Comparison of ENCODE assay signal across 12 mouse cellular contexts in genomic region chr8:84739401-84739742, GRCm38 (mm10). TPM values are rescaled to one million over a fixed set of nuclear protein-coding genes. Genes with fewer than 3 reads are reported as not detected.
DNase-seq lines count a peak whose midpoint lies in the region; ATAC-seq and TF ChIP-seq lines count a peak whose summit lies in the region.
"Had no signal": no experiment of that assay in that cellular context is flagged by ENCODE, and none has a peak within 500 bp of the region (broad histone marks: within the 10 kb centered on the region; RNA-seq: fewer than 3 reads in every experiment).

No protein-coding gene starts in this region.

- no peaks in the 10 kb centered on the region for H3K9me3 ChIP-seq in hindbrain, embryonic 13.5 days
- H3K9me3 ChIP-seq in stomach, embryonic 16.5 days (replicated peaks; ENCODE audit: control insufficient read depth, low read length), result no peaks in the 10 kb centered on the region

- peaks cover 49% of the 10 kb centered on the region for H3K4me1 ChIP-seq in heart, adult 2 months (ENCODE audit: control insufficient read depth, insufficient read depth, low read length)
- peaks cover 93% of the 10 kb centered on the region for H3K4me1 ChIP-seq in hindbrain, embryonic 13.5 days (replicated peaks)
- H3K4me1 ChIP-seq in stomach, embryonic 16.5 days (ENCODE audit: control insufficient read depth, insufficient read depth, low read length), result peaks cover 65% of the 10 kb centered on the region

- TF ChIP-seq POLR2A in heart, adult 2 months (IDR thresholded peaks at IDR 0.05; ENCODE audit: insufficient read depth, low read depth, low read length), result no peak

- no peak for DNase-seq in heart, adult 2 months
- no peak for DNase-seq in heart, adult 18-20 months
- peak; percentile 66 for DNase-seq in lung, postnatal 10 days
- no peak for DNase-seq in lung, postnatal 25 days (ENCODE audit: low spot score)
- DNase-seq in thymus, postnatal 10 days (ENCODE audit: low spot score in 2 of 2), result no peak
- DNase-seq in adrenal gland, postnatal 4 days (ENCODE audit: low spot score in 2 of 2), result no peak
- DNase-seq: adrenal gland, adult 8-10 months; cerebellum, adult 9-10 months; liver had no signal

- H3K27me3 ChIP-seq in heart, adult 2 months (ENCODE audit: control insufficient read depth, insufficient read depth, low read length), result no peaks in the 10 kb centered on the region
- H3K27me3 ChIP-seq in hindbrain, embryonic 13.5 days, result peaks cover 100% of the 10 kb centered on the region
- H3K27me3 ChIP-seq in stomach, embryonic 16.5 days (ENCODE audit: control insufficient read depth, insufficient read depth, low read length), result no peaks in the 10 kb centered on the region

- no peak overlapping the region; the same call in 1 of the 2 replicates for H3K9ac ChIP-seq in heart, adult 2 months (ENCODE audit: low read depth, low read length)
- peak overlapping the region; percentile 1; the same call in 1 of the 2 replicates for H3K9ac ChIP-seq in hindbrain, embryonic 13.5 days
- H3K9ac ChIP-seq in stomach, embryonic 16.5 days (ENCODE audit: low read length), result 0 out of 2 replicates have a peak overlapping the region, but pooled peaks have one; percentile 3

- intact Hi-C loops in heart, adult 2 months (cut with DNase I), result no loop called here

- no peak for ATAC-seq in hindbrain, embryonic 13.5 days (ENCODE audit: low FRiP score)
- no peak for ATAC-seq in stomach, embryonic 16.5 days (ENCODE audit: insufficient read depth, low FRiP score)
- ATAC-seq: inflammation-experienced regulatory T-cells, adult 6 months had no signal

- no peak overlapping the region for H3K4me3 ChIP-seq in heart, adult 2 months
- no peak overlapping the region for H3K4me3 ChIP-seq in hindbrain, embryonic 13.5 days
- H3K4me3 ChIP-seq in stomach, embryonic 16.5 days (replicated peaks; ENCODE audit: low read length), result no peak overlapping the region

- no peak for TF ChIP-seq EP300 in heart, adult 2 months (IDR thresholded peaks at IDR 0.05; ENCODE audit: insufficient read depth, low read depth, low read length)

- H3K27ac ChIP-seq in heart, adult 2 months, result peak overlapping the region; percentile 17; the same call in 1 of the 2 replicates
- H3K27ac ChIP-seq in hindbrain, embryonic 13.5 days, result peak overlapping the region; percentile 64
- 0 out of 2 replicates have a peak overlapping the region, but pooled peaks have one; percentile 12 for H3K27ac ChIP-seq in stomach, embryonic 16.5 days (ENCODE audit: low read length)

- 13% methylated on average over 1 of the region's 1 CpGs for WGBS in heart, adult 2 months
- WGBS in hindbrain, embryonic 13.5 days, result 4% methylated on average over 1 of the region's 1 CpGs
- 7% methylated on average over 1 of the region's 1 CpGs for WGBS in stomach, embryonic 16.5 days

- peaks cover 2% of the 10 kb centered on the region; the same call in 1 of the 2 replicates for H3K79me2 ChIP-seq in heart, adult 2 months (replicated peaks; ENCODE audit: control insufficient read depth, insufficient read depth, low read length)

- TF ChIP-seq CTCF in heart, adult 2 months (IDR thresholded peaks at IDR 0.05), result no peak

- no peak overlapping the region for H3K4me2 ChIP-seq in hindbrain, embryonic 13.5 days
- no peak overlapping the region for H3K4me2 ChIP-seq in stomach, embryonic 16.5 days (ENCODE audit: low read depth, low read length)

- no peaks in the 10 kb centered on the region; the same call in 1 of the 2 replicates for H3K36me3 ChIP-seq in heart, adult 2 months (ENCODE audit: control insufficient read depth, insufficient read depth, low read length)
- H3K36me3 ChIP-seq in hindbrain, embryonic 13.5 days, result no peaks in the 10 kb centered on the region
- H3K36me3 ChIP-seq in stomach, embryonic 16.5 days (ENCODE audit: control insufficient read depth, insufficient read depth, low read length), result no peaks in the 10 kb centered on the region

RNA-seq across cellular contexts. Expression of gene G430095P16Rik, which starts 16.6 kb away (rescaled TPM):
- under 1 TPM in 1 of 2 experiments, not detected in 1; 0.55 TPM for total RNA-seq in heart, adult 2 months (2021)
- 0.70 TPM in 1 of 2 replicates, not detected in the other for polyA plus RNA-seq in heart, adult 2 months (2012; rRNA removed)
- total RNA-seq in heart, adult 18-20 months (2021), result under 1 TPM; 0.40 to 0.69 TPM
- 1.0 and 2.3 TPM in 2 replicates for polyA plus RNA-seq in hindbrain, embryonic 13.5 days (2015; fragmentation: Nextera tagmentation; extraction: Ambion mirVana)
- 3.2 and 4.1 TPM in 2 replicates for polyA plus RNA-seq in stomach, embryonic 16.5 days (2015; fragmentation: Nextera tagmentation; extraction: Ambion mirVana)
- 1 to 10 TPM; 1.2 TPM for total RNA-seq in adrenal gland, postnatal 4 days (2021)

RNA-seq across cellular contexts. Expression of gene Lyl1, which starts 38.1 kb away (rescaled TPM):
- 1 to 10 TPM; 3.0 to 3.7 TPM for total RNA-seq in heart, adult 2 months (2021)
- polyA plus RNA-seq in heart, adult 2 months (2012; rRNA removed), result 4.0 and 7.7 TPM in 2 replicates
- total RNA-seq in heart, adult 18-20 months (2021), result 1 to 10 TPM; 3.1 to 4.4 TPM
- 3.9 and 4.2 TPM in 2 replicates for polyA plus RNA-seq in hindbrain, embryonic 13.5 days (2015; fragmentation: Nextera tagmentation; extraction: Ambion mirVana)
- 6.0 and 8.3 TPM in 2 replicates for polyA plus RNA-seq in stomach, embryonic 16.5 days (2015; fragmentation: Nextera tagmentation; extraction: Ambion mirVana)
- total RNA-seq in adrenal gland, postnatal 4 days (2021), result 1 to 10 TPM; 6.5 to 7.2 TPM

RNA-seq across cellular contexts. Expression of gene Nacc1, which starts 51.7 kb away (rescaled TPM):
- total RNA-seq in heart, adult 2 months (2021), result 10 to 100 TPM; 30.5 to 31.0 TPM
- polyA plus RNA-seq in heart, adult 2 months (2012; rRNA removed), result 45.3 and 50.5 TPM in 2 replicates
- total RNA-seq in heart, adult 18-20 months (2021), result 10 to 100 TPM; 31.4 to 32.7 TPM
- 13.7 and 14.4 TPM in 2 replicates for polyA plus RNA-seq in hindbrain, embryonic 13.5 days (2015; fragmentation: Nextera tagmentation; extraction: Ambion mirVana)
- polyA plus RNA-seq in stomach, embryonic 16.5 days (2015; fragmentation: Nextera tagmentation; extraction: Ambion mirVana), result 14.4 and 14.5 TPM in 2 replicates
- total RNA-seq in adrenal gland, postnatal 4 days (2021), result 10 to 100 TPM; 88.9 to 89.0 TPM

RNA-seq across cellular contexts. Expression of gene Trmt1, which starts 53.3 kb away (rescaled TPM):
- total RNA-seq in heart, adult 2 months (2021), result 10 to 100 TPM; 32.0 to 37.4 TPM
- 39.9 and 50.8 TPM in 2 replicates for polyA plus RNA-seq in heart, adult 2 months (2012; rRNA removed)
- 10 to 100 TPM; 34.2 to 45.1 TPM for total RNA-seq in heart, adult 18-20 months (2021)
- 51.9 and 60.3 TPM in 2 replicates for polyA plus RNA-seq in hindbrain, embryonic 13.5 days (2015; fragmentation: Nextera tagmentation; extraction: Ambion mirVana)
- polyA plus RNA-seq in stomach, embryonic 16.5 days (2015; fragmentation: Nextera tagmentation; extraction: Ambion mirVana), result 53.7 and 54.1 TPM in 2 replicates
- total RNA-seq in adrenal gland, postnatal 4 days (2021), result 100 to 1,000 TPM; 122 to 124 TPM

Comparison
In these comparisons a context has a peak if more than half of its experiments do, and no peak if none do; other contexts are left out.
1. H3K27ac ChIP-seq: peak in every context shown above with its lines; median percentile 64 in hindbrain, embryonic 13.5 days; 17 in heart, adult 2 months; 12 in stomach, embryonic 16.5 days.